Mouse (Mus musculus) B cell, adult 67 days (primary cell): ENCODE measurements around the gene Slx1b. TPM values are rescaled to one million over a fixed set of nuclear protein-coding genes. Genes with fewer than 3 reads are reported as not detected.

Experiments
- total RNA-seq, 2 experiments: library from RNA; stranded (reverse); gene quantifications; 4 replicates each; pipeline ENCODE4 v1.2.4; 2023

Gene Slx1b
- total RNA-seq, result 1 to 10 TPM; 6.6 to 10.0 TPM

DNA sequence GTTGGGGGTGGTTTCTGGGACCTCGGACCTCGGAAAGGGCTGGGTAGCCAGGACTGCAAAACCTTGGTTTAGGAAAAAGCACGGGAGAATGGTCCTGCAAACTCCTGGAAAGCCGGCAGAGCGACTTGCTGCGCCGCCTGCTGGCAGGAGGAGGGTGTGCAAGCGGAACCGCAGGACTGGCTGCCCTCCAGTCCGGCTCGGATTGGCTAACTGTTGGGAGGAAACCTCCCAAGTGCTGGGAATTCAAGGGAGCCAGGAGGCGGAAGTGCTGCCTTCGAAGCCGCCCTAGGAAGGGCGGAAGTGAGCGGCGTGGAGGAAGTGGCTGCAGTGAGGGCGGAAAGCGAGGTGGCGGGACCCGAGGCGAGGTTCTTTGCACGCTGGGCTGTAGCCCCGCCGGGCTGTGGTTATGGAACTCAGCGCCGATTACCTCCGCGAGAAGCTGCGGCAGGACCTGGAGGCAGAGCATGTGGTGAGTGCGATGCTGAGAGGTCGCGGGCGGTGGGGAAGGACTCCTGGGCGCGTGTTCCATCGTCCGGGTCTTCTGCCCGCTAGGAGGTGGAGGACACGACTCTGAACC, at the start of gene Slx1b:
TSS of gene Slx1b (minus strand) at position 154 of the 577 bp plus-strand sequence.

DNA sequence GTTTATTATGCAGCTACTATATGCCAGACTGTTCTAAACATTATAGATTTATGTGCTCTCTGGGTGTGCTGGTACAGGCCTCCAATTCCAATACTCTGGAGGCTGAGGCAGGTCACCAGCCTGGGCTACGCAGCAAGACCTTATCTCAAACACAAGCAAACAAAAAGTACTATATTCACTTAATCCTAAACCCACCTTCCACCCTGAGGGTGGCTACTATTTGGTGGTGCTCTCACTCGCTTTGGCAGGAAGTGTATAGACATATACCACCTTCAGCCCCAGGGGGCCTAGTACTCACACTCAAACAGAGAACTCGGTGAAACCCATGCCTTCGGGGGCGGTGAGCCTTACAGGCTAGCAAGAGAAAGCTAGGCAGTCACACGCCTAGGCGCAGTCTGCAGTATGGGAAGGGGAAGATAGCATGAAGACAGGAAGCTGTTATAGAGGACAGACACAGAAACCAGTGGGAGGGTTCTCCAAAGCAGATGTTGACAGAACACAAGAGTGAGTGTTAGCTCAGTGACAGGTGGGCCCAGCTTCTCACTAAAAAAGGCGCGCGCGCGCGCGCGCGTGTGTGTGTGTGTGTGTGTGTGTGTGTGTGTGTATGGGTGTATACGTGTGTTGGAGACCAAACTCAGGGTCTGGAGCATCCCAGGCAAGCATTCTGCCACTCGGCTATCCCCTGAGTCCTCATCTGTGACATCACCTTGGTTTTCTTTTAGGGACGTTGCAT, 12.0 kb upstream of the Slx1b start, which contains the start of gene Coro1a:
TSS of gene Coro1a (minus strand) at position 346 of the 733 bp plus-strand sequence.

DNA sequence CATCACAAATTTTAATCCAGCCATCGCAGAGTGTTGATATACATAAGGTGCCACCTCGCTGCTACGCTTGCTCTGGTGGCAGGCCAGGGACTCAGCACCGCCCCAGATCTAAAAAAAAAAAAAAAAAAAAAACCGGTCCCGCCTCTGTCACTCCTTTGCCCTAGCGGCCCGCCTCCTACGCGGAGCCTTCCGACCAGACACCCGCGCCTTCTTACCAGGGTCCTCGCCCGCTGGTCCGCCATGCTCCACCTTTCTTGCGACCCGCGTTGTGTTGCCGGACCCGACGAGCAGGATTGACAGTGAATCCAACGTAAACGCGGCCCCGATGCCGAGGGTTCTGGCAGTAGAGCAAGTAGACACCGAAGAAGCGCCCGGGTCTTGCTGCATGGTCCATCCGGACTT, 373 bp downstream of the Slx1b start, which contains the start of gene Bola2:
TSS of gene Bola2 (plus strand) at position 192 of the 402 bp plus-strand sequence.

GRCm38 (mm10) chr7:126676207-126676606, 19.4 kb downstream of the Slx1b start, which contains the start of gene Sult1a1:
TSS of gene Sult1a1 (minus strand) at chr7:126676432.

GRCm38 (mm10) chr7:126649231-126650051, 46.1 kb downstream of the Slx1b start, which contains the start of gene Sgf29:
TSS of gene Sgf29 (plus strand) at chr7:126649309.

Other genes starting within 250 kb of the Slx1b start
- gene Atp2a1, start 232.7 kb downstream of the Slx1b start, total RNA-seq, result under 1 TPM; 0.26 to 0.42 TPM
- gene Sh2b1, start 220.4 kb downstream of the Slx1b start, total RNA-seq, result 10 to 100 TPM; 77.7 to 83.1 TPM
- gene Tufm, start 208.4 kb downstream of the Slx1b start, total RNA-seq, result 10 to 100 TPM; 55.4 to 55.7 TPM
- gene Atxn2l, start 192.3 kb downstream of the Slx1b start, total RNA-seq, result 100 to 1,000 TPM; 228 to 236 TPM
- 100 to 1,000 TPM; 152 to 156 TPM for gene Eif3c, start 129.4 kb downstream of the Slx1b start, total RNA-seq
- gene Apobr, start 110.8 kb downstream of the Slx1b start, total RNA-seq, result 1 to 10 TPM; 2.4 to 4.1 TPM
- 10 to 100 TPM; 77.3 to 79.4 TPM for gene Cln3, start 110.0 kb downstream of the Slx1b start, total RNA-seq
- not detected for gene Il27, start 100.8 kb downstream of the Slx1b start, total RNA-seq
- gene Nupr1, start 64.9 kb downstream of the Slx1b start, total RNA-seq, result not detected
- 10 to 100 TPM; 71.9 to 77.9 TPM for gene Sgf29, start 46.5 kb downstream of the Slx1b start, total RNA-seq
- gene Sult1a1, start 19.4 kb downstream of the Slx1b start, total RNA-seq, result not detected
- 10 to 100 TPM; 96.7 to 97.7 TPM for gene Bola2, start 383 bp downstream of the Slx1b start, total RNA-seq
- gene Coro1a, start 12.0 kb upstream of the Slx1b start, total RNA-seq, result 1,000 to 10,000 TPM; 1,399 to 1,442 TPM
- 10 to 100 TPM; 44.4 to 44.7 TPM for gene Mapk3, start 63.8 kb upstream of the Slx1b start, total RNA-seq
- gene Gdpd3, start 70.5 kb upstream of the Slx1b start, total RNA-seq, result 1 to 10 TPM; 2.8 to 5.7 TPM
- 100 to 1,000 TPM; 274 to 280 TPM for gene Ypel3, start 81.2 kb upstream of the Slx1b start, total RNA-seq
- gene Tbx6, start 85.7 kb upstream of the Slx1b start, total RNA-seq, result 10 to 100 TPM; 11.8 to 12.3 TPM
- 100 to 1,000 TPM; 276 to 290 TPM for gene Ppp4c, start 96.7 kb upstream of the Slx1b start, total RNA-seq
- not detected for gene Fam57b, start 101.9 kb upstream of the Slx1b start, total RNA-seq
- not detected for gene 4930451I11Rik, start 135.9 kb upstream of the Slx1b start, total RNA-seq
- gene Doc2a, start 151.6 kb upstream of the Slx1b start, total RNA-seq, result not detected
- gene Hirip3, start 166.2 kb upstream of the Slx1b start, total RNA-seq, result 10 to 100 TPM; 26.6 to 34.7 TPM
- 10 to 100 TPM; 93.9 to 94.9 TPM for gene Ino80e, start 166.6 kb upstream of the Slx1b start, total RNA-seq
- 100 to 1,000 TPM in 1 of 2 experiments, 10 to 100 TPM in 1; 99.5 to 101 TPM for gene Taok2, start 188.9 kb upstream of the Slx1b start, total RNA-seq
- gene Tmem219, start 227.1 kb upstream of the Slx1b start, total RNA-seq, result 10 to 100 TPM; 48.7 to 52.4 TPM
- 10 to 100 TPM; 43.5 to 46.3 TPM for gene Kctd13, start 233.1 kb upstream of the Slx1b start, total RNA-seq